Mouse (Mus musculus): ENCODE results near the gene Tsg101. TPM values are rescaled to one million over a fixed set of nuclear protein-coding genes. Genes with fewer than 3 reads are reported as not detected.

Gene Tsg101
- total RNA-seq, 2 experiments from 2014 or later: 43.6 to 96.9 TPM

Other genes with a start within 250 kb of the Tsg101 start
- not detected in 2 replicates for gene Tph1, start 247.4 kb downstream of the Tsg101 start, total RNA-seq (2015)
- not detected in 2 replicates for gene Tph1, start 247.4 kb downstream of the Tsg101 start, total RNA-seq (2017)
- 12.1 and 12.3 TPM in 2 replicates for gene Saal1, start 209.3 kb downstream of the Tsg101 start, total RNA-seq (2015)
- gene Saal1, start 209.3 kb downstream of the Tsg101 start, total RNA-seq (2017): 9.9 and 12.5 TPM in 2 replicates
- gene Saa3, start 204.3 kb downstream of the Tsg101 start, total RNA-seq (2015): 0.52 and 0.87 TPM in 2 replicates
- gene Saa3, start 204.3 kb downstream of the Tsg101 start, total RNA-seq (2017): 1.8 and 2.0 TPM in 2 replicates
- gene Saa4, start 187.4 kb downstream of the Tsg101 start, total RNA-seq (2015): not detected in 2 replicates
- gene Saa4, start 187.4 kb downstream of the Tsg101 start, total RNA-seq (2017): not detected in 2 replicates
- not detected in 2 replicates for gene Saa1, start 177.0 kb downstream of the Tsg101 start, total RNA-seq (2015)
- gene Saa1, start 177.0 kb downstream of the Tsg101 start, total RNA-seq (2017): not detected in 2 replicates
- gene Saa2, start 168.2 kb downstream of the Tsg101 start, total RNA-seq (2015): not detected in 2 replicates
- gene Saa2, start 168.2 kb downstream of the Tsg101 start, total RNA-seq (2017): not detected in 2 replicates
- 26.0 and 27.1 TPM in 2 replicates for gene Hps5, start 123.9 kb downstream of the Tsg101 start, total RNA-seq (2015)
- gene Hps5, start 123.9 kb downstream of the Tsg101 start, total RNA-seq (2017): 58.8 and 61.3 TPM in 2 replicates
- 36.6 and 40.0 TPM in 2 replicates for gene Gtf2h1, start 123.9 kb downstream of the Tsg101 start, total RNA-seq (2015)
- 70.2 and 74.8 TPM in 2 replicates for gene Gtf2h1, start 123.9 kb downstream of the Tsg101 start, total RNA-seq (2017)
- gene Ldha, start 78.5 kb downstream of the Tsg101 start, total RNA-seq (2015): 278 and 286 TPM in 2 replicates
- gene Ldha, start 78.5 kb downstream of the Tsg101 start, total RNA-seq (2017): 212 and 223 TPM in 2 replicates
- 2.3 and 2.9 TPM in 2 replicates for gene Ldhc, start 58.8 kb downstream of the Tsg101 start, total RNA-seq (2015)
- gene Ldhc, start 58.8 kb downstream of the Tsg101 start, total RNA-seq (2017): 1.0 TPM in 1 of 2 replicates, not detected in the other
- 18.0 and 18.2 TPM in 2 replicates for gene Uevld, start 38.6 kb upstream of the Tsg101 start, total RNA-seq (2015)
- gene Uevld, start 38.6 kb upstream of the Tsg101 start, total RNA-seq (2017): 14.1 and 16.2 TPM in 2 replicates
- gene Gm9999, start 63.6 kb upstream of the Tsg101 start, total RNA-seq (2015): 2.3 TPM in 1 of 2 replicates, not detected in the other
- not detected in 2 replicates for gene Gm9999, start 63.6 kb upstream of the Tsg101 start, total RNA-seq (2017)
- 40.7 and 45.3 TPM in 2 replicates for gene Spty2d1, start 88.4 kb upstream of the Tsg101 start, total RNA-seq (2015)
- 35.4 and 42.0 TPM in 2 replicates for gene Spty2d1, start 88.4 kb upstream of the Tsg101 start, total RNA-seq (2017)
- gene Tmem86a, start 130.6 kb upstream of the Tsg101 start, total RNA-seq (2015): 10.3 and 12.7 TPM in 2 replicates
- 6.3 and 6.4 TPM in 2 replicates for gene Tmem86a, start 130.6 kb upstream of the Tsg101 start, total RNA-seq (2017)
- not detected in 2 replicates for gene Ptpn5, start 213.7 kb upstream of the Tsg101 start, total RNA-seq (2015)
- gene Ptpn5, start 213.7 kb upstream of the Tsg101 start, total RNA-seq (2017): not detected in 2 replicates